Mouse (Mus musculus) cerebellum, postnatal 4 days (tissue): ENCODE data around the gene Limch1.

Experiments
- DNase-seq, 2 experiments: peaks; one replicate each; pipeline ENCODE4 v3.0.0; 2022; ENCODE audit warnings: low spot score in 2 of 2, mixed read lengths in 1 of 2

The Limch1 gene

GRCm38 (mm10) chr5:66746761-66747160, 1.1 kb downstream of the Limch1 start:
- DNase-seq, result no peak

DNA sequence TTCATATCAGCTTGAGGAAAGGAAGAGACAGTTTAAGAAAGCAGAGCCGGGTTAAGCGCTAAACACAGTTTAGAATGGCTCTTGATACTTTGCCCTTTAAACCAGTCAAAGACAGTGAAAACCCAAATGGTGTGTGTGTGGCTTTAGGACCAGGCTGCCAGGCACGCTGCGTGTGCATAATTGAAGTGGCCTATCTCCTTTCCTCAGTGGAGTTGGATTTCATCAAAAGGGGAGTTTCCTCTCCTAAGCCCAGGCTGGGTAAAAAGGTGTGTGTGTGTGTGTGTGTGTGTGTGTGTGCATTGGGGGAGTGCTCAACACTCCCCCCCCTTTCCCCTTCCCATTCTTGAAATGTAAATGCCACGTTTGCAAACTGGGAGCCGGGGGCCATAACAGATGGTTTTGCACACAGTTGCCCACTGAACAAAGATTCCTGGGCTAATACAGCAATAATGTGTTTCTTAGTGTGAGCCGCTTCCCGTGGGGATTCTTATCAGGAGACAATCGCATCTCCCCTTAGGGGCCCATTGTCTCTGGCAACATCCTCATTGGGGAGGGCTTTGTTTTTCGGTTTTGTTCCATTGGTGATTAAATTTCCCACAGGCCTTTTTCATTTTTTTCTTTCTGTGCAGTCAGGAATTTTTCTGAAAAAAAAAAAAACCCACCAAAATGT, 2.3 kb downstream of the Limch1 start:
- no peak for DNase-seq

GRCm38 (mm10) chr5:66748448-66749115, 3.0 kb downstream of the Limch1 start:
- DNase-seq, result no peak

- DNase-seq, result no peak
These were observed 5.0 kb downstream of the Limch1 start for GRCm38 (mm10) chr5:66750641-66751040.

DNA sequence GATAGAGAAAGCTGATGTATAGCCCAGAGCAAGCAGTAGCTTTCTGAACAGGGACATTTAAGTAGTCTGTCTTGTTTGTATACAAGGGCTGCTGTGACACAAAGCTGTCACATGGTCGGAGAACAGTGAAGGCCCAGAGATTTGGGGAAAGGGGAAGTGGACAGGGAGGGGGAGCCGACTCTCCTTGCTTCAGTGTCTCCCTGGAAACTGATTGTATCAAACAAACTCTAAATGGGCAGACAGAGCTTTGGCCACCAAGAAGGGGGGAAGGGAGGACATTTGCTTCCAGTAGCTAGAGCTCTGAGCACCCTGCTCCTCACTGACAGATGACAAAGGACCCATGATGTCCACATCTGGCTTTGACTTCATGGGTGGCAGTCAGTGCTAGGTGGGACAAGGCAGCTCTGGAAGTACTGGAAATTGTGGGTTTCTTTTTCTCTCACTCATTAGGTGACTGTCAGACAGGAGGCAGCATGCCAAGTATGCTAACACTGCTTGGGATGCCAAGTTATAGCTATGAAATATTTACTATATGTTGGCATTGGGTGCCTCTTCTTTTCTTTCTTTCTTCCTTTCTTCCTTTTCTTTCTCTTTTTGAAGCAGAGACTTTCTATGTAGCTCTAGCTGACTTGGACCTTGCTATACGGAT, 5.8 kb downstream of the Limch1 start:
- no peak for DNase-seq

GRCm38 (mm10) chr5:66753620-66754019, 8.0 kb downstream of the Limch1 start:
- DNase-seq, result no peak

DNA sequence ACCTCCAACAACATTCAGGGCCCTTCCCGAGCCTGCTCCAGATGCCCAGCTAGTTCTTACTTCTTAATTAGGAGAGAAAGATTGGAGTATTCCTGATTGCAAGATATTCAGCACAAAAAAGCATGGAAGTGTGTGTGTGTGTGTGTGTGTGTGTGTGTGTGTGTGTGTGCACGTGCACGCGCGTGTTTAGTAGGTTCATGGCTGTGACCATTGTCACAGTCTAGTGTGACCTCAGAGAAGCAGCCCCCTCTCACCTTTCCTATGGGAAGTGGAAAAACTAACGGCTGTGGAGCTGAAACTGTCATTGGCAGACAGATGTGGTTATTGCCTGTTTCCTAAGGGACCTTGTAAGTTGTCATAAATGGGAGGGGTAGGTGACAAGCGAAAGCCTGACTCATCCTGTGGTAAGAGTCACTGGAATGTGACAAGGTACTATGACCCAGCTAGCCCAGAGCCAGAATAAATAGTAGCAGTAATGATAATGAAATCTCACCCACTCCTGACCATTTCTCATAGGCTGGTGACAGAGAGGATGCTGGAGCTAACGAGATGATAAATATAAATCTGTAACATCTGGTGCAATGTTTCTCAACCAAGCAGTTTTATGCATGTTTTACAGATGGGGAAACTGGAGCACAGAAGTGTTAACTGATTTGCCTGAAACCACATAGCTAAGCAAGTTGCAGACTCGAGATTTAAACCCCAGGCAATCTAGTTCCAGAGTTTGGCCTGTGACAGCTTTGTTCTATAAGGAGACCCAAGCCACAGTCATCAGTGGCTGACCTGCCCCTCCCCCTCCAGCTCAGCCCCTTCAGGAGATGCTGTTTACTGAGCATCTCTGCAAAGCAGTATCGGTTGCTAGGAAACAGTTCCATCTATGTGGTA, 11.4 kb downstream of the Limch1 start:
- DNase-seq, result no peak

DNA sequence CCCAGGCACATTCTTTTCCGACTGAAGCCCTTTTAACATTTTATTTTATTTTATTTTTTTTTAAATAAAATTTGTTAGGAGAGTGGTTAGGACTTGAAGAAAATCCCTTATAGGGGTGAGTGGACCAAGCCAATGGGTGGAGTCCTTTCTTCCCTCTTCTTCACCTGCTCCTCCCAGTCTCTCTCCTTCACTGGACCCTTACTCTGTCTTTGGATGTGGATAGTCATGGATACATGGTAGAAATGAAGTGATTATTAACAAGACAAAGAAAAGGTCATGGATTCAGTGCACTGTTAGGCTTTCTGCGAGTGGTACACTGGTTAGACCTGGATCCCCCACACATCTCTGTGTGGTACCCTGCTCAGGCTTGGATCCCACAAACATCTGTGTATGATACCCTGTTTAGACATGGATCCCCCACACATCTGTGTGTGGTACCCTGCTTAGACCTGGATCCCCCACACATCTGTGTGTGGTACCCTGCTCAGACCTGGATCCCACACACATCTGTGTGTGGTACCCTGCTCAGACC, 12.1 kb downstream of the Limch1 start:
- no peak for DNase-seq

DNA sequence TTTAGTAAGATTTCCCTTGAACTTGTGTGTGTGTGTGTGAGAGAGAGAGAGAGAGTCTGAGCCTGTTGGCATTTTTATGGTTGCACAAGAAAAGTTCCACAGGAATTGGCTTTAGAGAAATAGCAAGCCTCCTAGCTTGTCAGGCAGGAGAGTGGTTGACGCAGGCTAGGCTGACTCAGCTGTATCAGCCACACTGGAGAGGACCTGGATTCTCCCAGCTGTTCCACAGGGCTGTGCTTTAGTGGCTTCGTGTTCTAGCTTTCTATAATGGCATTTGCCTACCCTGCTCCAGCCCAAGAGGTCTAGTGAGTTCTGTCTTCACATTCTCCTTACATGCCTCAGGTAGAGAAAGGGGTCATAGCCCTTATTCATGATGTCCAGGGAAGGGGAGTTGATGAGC, 13.7 kb downstream of the Limch1 start:
- DNase-seq, result no peak

- no peak for DNase-seq
These were observed 15.1 kb downstream of the Limch1 start for GRCm38 (mm10) chr5:66760747-66761146.

DNA sequence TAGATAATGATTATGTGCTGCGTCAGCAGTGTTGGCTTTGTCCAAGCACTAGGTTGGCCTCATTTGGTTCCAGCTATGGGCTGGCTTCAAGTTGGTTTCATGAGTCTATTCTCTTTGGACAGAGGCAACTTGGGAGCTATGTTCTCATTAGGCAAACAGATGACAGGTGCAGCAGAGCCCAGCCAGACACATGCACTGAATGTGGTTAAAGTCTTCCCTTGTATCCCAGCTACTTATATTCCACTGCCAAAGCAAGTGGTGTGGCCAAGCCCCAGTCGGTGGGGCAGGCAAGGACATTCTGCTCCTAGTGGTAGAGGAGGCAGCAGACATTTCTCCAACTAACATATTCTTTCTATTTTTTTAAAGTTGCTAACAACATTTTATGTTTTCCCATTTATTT, 16.4 kb downstream of the Limch1 start:
- DNase-seq, result no peak

DNA sequence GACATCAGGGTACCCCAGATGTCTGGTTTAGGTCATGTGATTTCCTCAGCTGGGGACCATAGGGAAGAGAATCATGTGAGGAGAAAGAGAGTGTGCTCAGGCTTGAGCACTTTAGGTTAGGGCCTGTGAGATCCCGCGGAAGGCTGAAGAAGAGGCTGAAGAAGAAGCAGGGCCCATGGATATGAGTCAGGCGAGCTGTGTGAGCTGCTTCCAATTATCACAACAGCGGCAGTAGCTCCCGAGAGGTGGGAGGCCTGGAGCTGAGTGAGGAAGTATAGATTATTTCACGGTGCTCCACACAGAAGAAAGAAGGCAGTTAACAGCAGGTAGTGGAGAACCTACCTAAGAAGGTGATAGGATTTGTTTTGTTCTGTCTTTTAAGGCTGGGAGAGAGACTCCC, 18.5 kb downstream of the Limch1 start:
- no peak for DNase-seq

- DNase-seq, result no peak
These were observed 20.3 kb downstream of the Limch1 start for GRCm38 (mm10) chr5:66765911-66766310.

DNA sequence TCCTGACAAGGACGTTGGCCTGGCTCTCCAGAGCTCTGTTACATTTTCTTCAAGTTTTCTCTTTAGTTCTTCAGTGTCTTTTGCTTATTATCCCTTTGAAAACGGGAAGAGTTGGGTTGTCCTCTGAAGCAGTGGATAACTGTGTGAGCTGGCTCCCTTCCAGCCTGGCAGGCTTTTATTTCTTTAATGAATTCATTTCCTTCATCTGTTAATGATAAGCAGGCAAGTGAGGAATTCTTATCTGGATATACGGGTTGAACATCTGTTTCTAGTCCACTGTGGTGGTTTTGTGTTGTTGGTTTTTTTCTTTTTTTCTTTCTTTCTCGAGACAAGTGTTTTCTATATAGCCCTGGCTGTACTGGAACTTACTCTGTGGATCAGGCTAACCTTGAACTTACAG, 22.4 kb downstream of the Limch1 start:
- no peak for DNase-seq

DNA sequence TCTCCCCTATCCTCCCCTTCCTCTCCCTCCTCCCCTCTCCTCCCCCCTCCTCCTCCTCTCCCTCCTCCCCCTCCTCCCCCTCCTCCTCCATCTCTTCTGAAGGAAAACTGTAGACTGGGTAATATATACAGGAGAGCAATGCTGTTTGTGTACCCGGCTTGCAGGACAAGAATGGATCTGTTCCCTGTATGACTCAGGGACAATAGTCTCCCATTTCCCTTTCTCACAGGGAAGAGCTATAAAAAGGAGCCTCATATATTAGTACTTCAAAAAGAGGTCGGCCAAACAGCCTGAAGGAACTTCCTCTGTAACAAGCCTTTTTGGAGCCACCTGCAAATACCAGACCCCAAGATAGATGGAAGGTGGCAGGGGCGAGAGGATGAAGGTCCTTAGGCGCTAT, 23.4 kb downstream of the Limch1 start:
- no peak for DNase-seq

GRCm38 (mm10) chr5:66769558-66769957, 23.9 kb downstream of the Limch1 start:
- DNase-seq, result no peak

DNA sequence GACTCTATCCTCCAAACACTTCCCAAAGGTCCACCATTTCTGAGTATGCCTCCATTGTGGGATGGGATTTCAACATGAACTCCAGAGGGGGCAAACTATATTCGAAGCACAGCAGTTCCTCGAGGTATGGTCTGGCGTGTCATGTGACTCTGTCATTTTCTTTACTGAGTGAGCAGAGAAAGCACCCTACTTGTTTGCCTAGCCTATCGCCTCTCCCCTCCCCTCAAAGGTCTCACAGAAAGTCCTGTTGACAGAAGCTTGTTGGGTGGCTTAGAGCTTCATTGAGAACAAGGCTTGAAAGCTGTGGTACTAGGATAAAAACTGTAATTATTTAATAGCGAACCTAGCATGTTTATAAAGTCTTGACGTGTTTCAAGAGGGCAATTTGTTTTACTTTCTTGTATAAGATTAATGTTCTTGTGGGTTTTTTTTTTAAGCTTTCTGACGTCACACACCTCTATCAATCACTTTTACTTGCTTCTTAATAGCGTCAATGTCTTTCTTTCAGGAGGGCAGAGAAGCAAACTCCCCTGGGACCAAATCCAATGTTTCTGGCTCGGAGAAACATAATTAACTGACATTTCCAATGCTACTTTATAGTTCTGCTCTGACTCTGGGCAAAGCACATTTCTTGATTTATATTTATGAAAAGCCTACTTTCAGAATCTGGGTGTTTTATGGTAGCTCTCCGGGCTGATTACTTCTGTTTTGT, 32.5 kb downstream of the Limch1 start:
- DNase-seq, result no peak

GRCm38 (mm10) chr5:66780371-66780770, 34.7 kb downstream of the Limch1 start:
- no peak for DNase-seq

- no peak for DNase-seq
These were observed 35.9 kb downstream of the Limch1 start for GRCm38 (mm10) chr5:66781507-66781906.

- DNase-seq, result no peak
These were observed 37.2 kb downstream of the Limch1 start for GRCm38 (mm10) chr5:66782851-66783250.
